Mouse (Mus musculus): ENCODE data around the gene Olfr726.

The Olfr726 gene

GRCm38 (mm10) chr14:50090853-50091252, at the start of gene Olfr726:
TSS of gene Olfr726 (minus strand) at chr14:50090953.
- DNase-seq, result peak in 1 of 2 experiments; percentile 7

DNA sequence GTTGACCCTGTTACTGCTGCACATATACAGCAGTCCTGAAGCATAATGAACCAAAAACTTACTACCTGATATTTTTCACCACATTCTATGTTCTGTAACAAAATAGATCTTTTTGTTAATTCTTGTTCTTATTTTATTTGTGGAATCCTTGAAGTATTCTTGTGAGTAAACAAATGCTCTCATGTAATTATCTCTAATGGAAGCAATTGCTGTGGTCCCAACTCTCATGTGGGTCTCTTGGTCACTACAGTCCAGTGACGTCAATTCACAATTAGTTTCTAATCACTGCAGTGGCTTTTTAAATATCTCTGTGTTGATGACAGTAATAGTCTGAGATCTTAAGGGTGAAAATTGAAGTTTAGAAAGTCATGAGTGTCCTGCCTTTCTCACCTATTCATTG, 32.1 kb upstream of the Olfr726 start, which contains the start of gene Olfr727:
Gene Olfr727 (plus strand): TSS at position 301 of the 400 bp plus-strand sequence.
- no peak for DNase-seq

DNA sequence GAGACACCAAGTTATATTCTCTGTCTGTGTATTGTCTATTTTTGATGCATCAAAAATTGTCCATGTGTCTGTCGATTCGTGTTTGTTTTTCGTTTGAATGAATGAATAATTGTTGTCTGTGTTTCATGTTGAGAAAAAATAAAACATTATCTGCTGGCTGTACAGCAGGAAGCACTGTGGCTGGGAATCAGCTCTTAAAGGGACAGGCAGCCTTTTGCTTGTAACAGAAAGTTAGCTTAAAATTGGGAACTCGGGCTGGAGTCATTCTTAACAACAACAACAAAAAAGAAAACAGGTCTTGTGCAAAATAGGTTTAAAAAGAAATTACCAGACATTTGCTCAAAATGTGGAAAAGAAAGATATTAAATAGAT, 28.0 kb downstream of the Olfr726 start:
- DNase-seq, result no peak

DNA sequence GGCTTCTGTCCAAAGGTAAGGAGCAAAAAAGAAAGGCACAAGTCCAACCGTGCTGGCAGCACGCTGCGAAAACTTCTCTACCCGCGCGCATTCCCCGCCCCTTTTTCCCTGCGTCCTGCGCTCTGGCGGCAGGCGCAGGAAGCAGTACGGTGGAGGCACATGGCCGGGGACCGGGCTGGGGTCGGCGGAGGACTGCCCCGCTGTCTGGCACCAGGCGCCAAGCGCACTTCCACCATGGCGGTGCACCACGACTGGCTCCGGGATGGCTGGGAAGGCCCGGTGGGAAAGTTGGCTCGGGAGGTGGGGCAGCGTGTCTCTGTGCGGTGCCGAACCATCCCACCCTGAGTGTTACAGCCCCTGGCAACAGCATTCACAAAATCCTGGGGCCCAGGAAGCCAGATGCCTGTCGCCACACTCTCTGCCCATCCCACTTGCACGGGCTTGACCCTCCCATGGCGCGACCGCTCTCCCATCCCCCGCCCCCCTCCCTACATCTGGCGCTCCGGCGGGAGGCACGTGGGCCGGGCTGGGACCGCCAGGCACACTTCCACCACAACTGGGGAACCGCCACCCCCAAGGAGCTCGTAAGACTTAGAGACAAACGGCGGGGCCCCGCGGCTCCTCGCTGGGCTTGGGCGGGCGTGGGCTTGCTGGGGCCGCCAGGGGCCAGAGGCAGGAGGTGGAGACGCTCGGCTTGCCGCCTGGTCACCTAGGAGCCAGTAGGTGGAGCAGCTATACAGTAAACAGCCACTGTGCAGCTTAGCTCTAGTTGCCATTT, 28.6 kb downstream of the Olfr726 start:
- peak; percentile 64 to 83 for DNase-seq

- no peak for DNase-seq
These were observed 29.2 kb downstream of the Olfr726 start for GRCm38 (mm10) chr14:50061590-50061954.

GRCm38 (mm10) chr14:50061179-50061578, 29.6 kb downstream of the Olfr726 start:
- DNase-seq, result peak in 1 of 2 experiments; percentile 0

- no peak for DNase-seq
These were observed 50.5 kb downstream of the Olfr726 start, which contains the start of gene Olfr725 for GRCm38 (mm10) chr14:50040275-50040674. TSS of gene Olfr725 (minus strand) at chr14:50040375.
